Mouse (Mus musculus) midbrain, postnatal 0 days (tissue): ENCODE measurements around the gene Mylpf. TPM values are rescaled to one million over a fixed set of nuclear protein-coding genes. Genes with fewer than 3 reads are reported as not detected.

Source experiments
- ATAC-seq: fragments of 200-750 bp; cut with Nextera tagmentation; 2 replicates; pipeline ENCODE4 v1.8.0; 2017; ENCODE audit warnings: moderate number of reproducible peaks, mild to moderate bottlenecking, moderate TSS enrichment, moderate library complexity; ENCODE audit not compliant: low FRiP score
- DNase-seq: peaks from one replicate; pipeline ENCODE4 v3.0.0-alpha.2; 2015; ENCODE audit warnings: low spot score
- H3K27ac ChIP-seq: fragments of 300-500 bp; sonication (generic); 2 replicates; pipeline ENCODE4 v1.5.1; 2014; ENCODE audit warnings: low read depth, mild to moderate bottlenecking, low read length, mixed read lengths
- H3K27me3 ChIP-seq: fragments of 300-500 bp; sonication (generic); 2 replicates; pipeline ENCODE4 v1.6.1; 2014; ENCODE audit warnings: low read length, control low read depth, mixed read lengths; ENCODE audit not compliant: insufficient read depth
- H3K36me3 ChIP-seq: fragments of 300-500 bp; sonication (generic); 2 replicates; pipeline ENCODE4 v1.6.1; 2014; ENCODE audit warnings: low read length, control low read depth, mixed read lengths; ENCODE audit not compliant: insufficient read depth
- H3K4me1 ChIP-seq: fragments of 300-500 bp; sonication (generic); 2 replicates; pipeline ENCODE4 v1.6.1; 2014; ENCODE audit warnings: mild to moderate bottlenecking, control low read depth, antibody characterized with exemption, low read length, mixed read lengths; ENCODE audit not compliant: insufficient read depth
- H3K4me2 ChIP-seq: fragments of 300-500 bp; sonication (generic); 2 replicates; pipeline ENCODE4 v1.6.1; 2014; ENCODE audit warnings: low read depth, mild to moderate bottlenecking, low read length, mixed read lengths; ENCODE audit not compliant: poor library complexity, severe bottlenecking
- H3K4me3 ChIP-seq: fragments of 300-500 bp; sonication (generic); 2 replicates; pipeline ENCODE4 v1.5.1; 2014; ENCODE audit warnings: low read depth, mild to moderate bottlenecking, low read length, moderate library complexity
- H3K9ac ChIP-seq: fragments of 300-500 bp; sonication (generic); replicated peaks from 2 replicates; pipeline ENCODE4 v1.6.1; 2014; ENCODE audit warnings: mild to moderate bottlenecking, low read length, moderate library complexity, mixed read lengths; ENCODE audit not compliant: poor library complexity, severe bottlenecking
- H3K9me3 ChIP-seq: fragments of 300-500 bp; sonication (generic); 2 replicates; pipeline ENCODE4 v1.6.1; 2016; ENCODE audit warnings: low read length, control low read depth
- CTCF ChIP-seq: IDR thresholded peaks from 2 replicates; pipeline ENCODE4 v1.5.1; 2016; ENCODE audit warnings: antibody characterized with exemption, mild to moderate bottlenecking
- WGBS: fragments of 180-500 bp; shearing (Covaris S2); extraction: QIAGEN DNeasy Blood & Tissue Kit; methylation state at CpG from one replicate; pipeline ENCODE4 v1.1.7; 2014; 5-methylcytosine and 5-hydroxymethylcytosine counted together
- polyA plus RNA-seq: library from polyadenylated mRNA; unstranded; fragments of >200 nt; fragmentation: Nextera tagmentation; extraction: Ambion mirVana; gene quantifications from 2 replicates; pipeline ENCODE4 v1.2.1, GENCODE M21; 2015
- total RNA-seq: library from RNA; depleted of rRNA; stranded (reverse); fragments of >200 nt; gene quantifications from 2 replicates; pipeline ENCODE4 v1.2.3, GENCODE M21; 2014

Gene Mylpf
- total and polyA plus RNA-seq, 2 experiments from 2014 or later = 1.4 to 2.2 TPM

DNA sequence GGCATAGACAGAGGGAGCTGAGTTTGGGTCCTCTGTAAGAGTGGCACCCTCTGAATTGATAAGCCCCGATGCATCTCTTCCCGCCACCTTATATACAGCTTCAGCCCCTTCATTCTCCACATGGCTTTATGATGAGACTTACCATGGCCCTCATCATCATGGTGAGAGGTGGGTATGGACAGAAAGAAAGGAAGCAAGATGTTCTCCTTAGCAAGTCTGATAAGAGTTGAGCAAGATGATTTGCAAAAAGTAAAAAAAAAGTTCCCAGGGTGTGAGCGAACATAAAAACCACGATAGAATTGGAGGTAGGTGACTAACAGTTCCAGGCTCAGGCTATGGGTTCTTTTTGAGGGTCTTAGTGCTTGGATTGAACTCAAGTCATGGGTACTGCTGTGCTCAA, 10.0 kb downstream of the Mylpf start:
- H3K27me3 ChIP-seq = no peaks in the 10 kb centered on the region
- no peak for DNase-seq
- H3K4me2 ChIP-seq = no peak overlapping the region
- WGBS = 98% methylated on average over 4 of the region's 4 CpGs
- H3K27ac ChIP-seq = no peak overlapping the region
- no peaks in the 10 kb centered on the region for H3K36me3 ChIP-seq
- no peak overlapping the region for H3K4me3 ChIP-seq
- TF ChIP-seq CTCF = no peak
- ATAC-seq = no peak
- no peak overlapping the region for H3K9ac ChIP-seq
- no peaks in the 10 kb centered on the region for H3K9me3 ChIP-seq
- no peaks in the 10 kb centered on the region for H3K4me1 ChIP-seq

DNA sequence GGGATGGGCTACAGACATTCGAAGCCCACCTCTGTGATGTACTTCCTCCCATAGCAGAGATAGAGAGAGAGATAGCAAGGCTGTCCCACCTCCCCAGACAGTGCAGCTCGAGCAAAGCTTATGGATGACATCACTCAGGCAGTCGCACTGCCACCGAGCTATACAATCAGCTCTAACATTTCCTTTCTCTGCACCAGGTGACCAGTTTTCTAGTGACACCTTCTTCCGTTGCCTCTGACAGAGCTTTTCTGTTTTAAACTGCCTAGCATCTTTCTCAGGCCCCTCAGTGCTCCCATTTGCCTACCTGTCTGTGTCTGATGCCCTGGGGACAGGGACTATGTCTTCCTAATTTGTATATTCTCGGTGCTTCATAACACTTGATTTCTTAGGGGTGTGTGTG, 11.8 kb downstream of the Mylpf start:
- no peak overlapping the region for H3K9ac ChIP-seq
- no peak overlapping the region for H3K4me3 ChIP-seq
- DNase-seq = no peak
- no peak for ATAC-seq
- H3K4me2 ChIP-seq = no peak overlapping the region
- no peaks in the 10 kb centered on the region for H3K27me3 ChIP-seq
- no peak overlapping the region for H3K27ac ChIP-seq
- no peaks in the 10 kb centered on the region for H3K4me1 ChIP-seq
- H3K36me3 ChIP-seq = no peaks in the 10 kb centered on the region
- no peak for TF ChIP-seq CTCF
- WGBS = 85% methylated on average over 6 of the region's 6 CpGs
- no peaks in the 10 kb centered on the region for H3K9me3 ChIP-seq

DNA sequence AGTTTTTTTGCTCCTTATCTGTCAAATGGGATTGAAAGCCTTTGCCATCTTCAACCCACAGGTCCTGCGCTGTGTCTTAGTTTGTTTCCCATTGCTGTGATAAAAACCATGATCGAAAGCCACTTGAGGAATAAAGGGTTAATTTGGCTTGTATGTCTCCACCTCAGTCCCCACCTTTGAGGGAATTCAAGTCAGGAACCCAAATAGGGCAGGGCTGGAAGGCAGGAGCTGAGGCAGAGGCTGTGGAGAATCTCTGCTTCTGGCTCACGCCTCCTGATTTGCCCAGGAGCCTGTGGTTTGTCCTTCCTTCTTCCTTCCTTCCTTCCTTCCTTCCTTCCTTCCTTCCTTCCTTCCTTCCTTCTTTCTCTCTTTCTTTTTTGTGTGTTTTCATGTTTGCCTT, 14.4 kb downstream of the Mylpf start:
- TF ChIP-seq CTCF = no peak
- no peaks in the 10 kb centered on the region for H3K27me3 ChIP-seq
- no peak overlapping the region for H3K9ac ChIP-seq
- H3K4me1 ChIP-seq = no peaks in the 10 kb centered on the region
- no peak overlapping the region for H3K27ac ChIP-seq
- no peak for DNase-seq
- no peak overlapping the region for H3K4me3 ChIP-seq
- over 99% methylated on average over 3 of the region's 3 CpGs for WGBS
- H3K36me3 ChIP-seq = no peaks in the 10 kb centered on the region
- no peak overlapping the region for H3K4me2 ChIP-seq
- H3K9me3 ChIP-seq = no peaks in the 10 kb centered on the region
- ATAC-seq = no peak

DNA sequence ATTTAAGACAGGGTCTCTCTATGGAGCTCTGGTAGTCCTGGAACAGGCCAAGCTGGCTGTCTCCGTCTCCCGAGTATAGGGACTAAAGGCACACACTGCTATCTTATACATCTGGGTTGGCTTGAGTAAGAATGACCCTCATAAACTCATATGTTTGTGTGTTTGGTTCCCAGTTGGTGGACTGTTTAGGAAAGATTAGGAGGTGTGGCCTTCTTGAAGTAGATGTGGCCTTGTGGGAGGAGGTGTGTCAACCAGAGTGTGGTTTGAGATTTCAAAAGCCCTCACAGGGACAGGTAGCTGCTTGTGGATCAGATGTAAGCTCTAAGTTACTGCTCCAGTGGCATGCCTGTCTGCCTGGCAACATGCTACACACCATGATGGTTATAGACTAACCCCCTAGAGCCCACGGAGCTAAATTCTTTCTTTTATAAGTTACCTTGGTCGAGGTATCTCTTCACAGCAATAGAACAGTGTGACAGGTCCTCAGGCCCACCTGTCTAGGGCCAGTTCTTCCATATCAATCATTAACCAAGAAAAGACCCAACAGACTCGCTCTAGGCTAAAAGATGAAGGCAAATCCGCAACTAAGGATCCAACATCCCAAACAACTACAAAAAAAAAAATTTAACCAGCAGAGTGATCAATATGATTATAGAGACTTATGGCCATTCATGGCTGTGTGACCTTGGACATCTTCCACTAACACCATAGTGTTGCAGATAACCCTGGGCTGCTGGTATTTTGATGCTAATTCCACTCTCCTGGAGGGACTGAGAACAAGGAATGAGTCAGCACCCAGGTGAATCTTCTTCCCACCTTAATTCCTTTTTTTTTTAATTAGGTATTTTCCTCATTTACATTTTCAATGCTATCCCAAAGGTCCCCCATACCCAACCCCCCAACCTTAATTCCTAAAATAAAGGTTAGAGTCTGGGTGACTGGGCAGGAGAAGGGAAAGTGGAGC, 15.1 kb downstream of the Mylpf start:
- DNase-seq (no peak), ATAC-seq (no peak)
- H3K9ac ChIP-seq = no peak overlapping the region
- no peaks in the 10 kb centered on the region for H3K9me3 ChIP-seq
- no peak overlapping the region for H3K4me2 ChIP-seq
- TF ChIP-seq CTCF = no peak
- WGBS = 91% methylated on average over 6 of the region's 6 CpGs
- no peaks in the 10 kb centered on the region for H3K27me3 ChIP-seq
- no peak overlapping the region for H3K27ac ChIP-seq
- H3K36me3 ChIP-seq = no peaks in the 10 kb centered on the region
- no peak overlapping the region for H3K4me3 ChIP-seq
- H3K4me1 ChIP-seq = no peaks in the 10 kb centered on the region

DNA sequence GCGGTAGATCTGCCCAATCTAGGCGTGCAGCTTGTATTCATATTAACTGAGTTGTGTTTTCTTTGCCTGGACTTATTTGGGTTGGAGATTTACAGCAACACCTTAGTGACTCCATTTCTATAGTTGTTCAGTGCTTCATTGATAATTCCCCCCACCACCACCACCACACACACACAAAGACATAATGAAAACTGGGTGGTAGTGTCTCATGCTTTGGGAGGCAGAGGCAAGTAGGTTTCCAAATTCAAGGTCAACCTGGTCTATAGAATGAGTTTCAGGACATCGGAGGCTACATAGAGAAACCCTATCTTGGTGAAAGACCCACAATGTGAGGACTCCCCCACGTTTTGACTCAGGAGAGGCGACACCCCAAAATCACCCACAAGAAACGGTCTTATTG, 15.9 kb downstream of the Mylpf start:
- no peak for TF ChIP-seq CTCF
- 96% methylated on average over 6 of the region's 6 CpGs for WGBS

More for the DNA sequence above, 15.9 kb downstream of the Mylpf start:
- ATAC-seq (no peak), DNase-seq (no peak)
- H3K4me2 ChIP-seq = no peak overlapping the region
- no peaks in the 10 kb centered on the region for H3K36me3 ChIP-seq
- no peaks in the 10 kb centered on the region for H3K4me1 ChIP-seq
- no peaks in the 10 kb centered on the region for H3K27me3 ChIP-seq
- no peak overlapping the region for H3K4me3 ChIP-seq
- H3K9ac ChIP-seq = no peak overlapping the region
- H3K9me3 ChIP-seq = no peaks in the 10 kb centered on the region
- no peak overlapping the region for H3K27ac ChIP-seq
